Mouse (Mus musculus): ENCODE measurements around the gene Pax5.

GRCm38 (mm10) chr4:44573017-44573416 is 137.3 kb downstream of the Pax5 start:
- no peak for TF ChIP-seq CTCF (IDR thresholded peaks at IDR 0.05; ENCODE audit: control insufficient read depth, insufficient read depth, insufficient read length)
- TF ChIP-seq FOSL1 (IDR thresholded peaks at IDR 0.05; ENCODE audit: insufficient read depth, low read length, poor library complexity, severe bottlenecking), result no peak
- TF ChIP-seq CEBPB (IDR thresholded peaks at IDR 0.05; ENCODE audit: low read depth), result no peak
